Mouse (Mus musculus) urinary bladder, postnatal 14 days (tissue): ENCODE measurements around the gene Baz1b.

Source experiments
- DNase-seq: peaks from one replicate; pipeline ENCODE4 v3.0.0; 2021; ENCODE audit warnings: low spot score

Gene Baz1b

GRCm38 (mm10) chr5:135186621-135187348 is at the start of gene Baz1b:
Baz1b (plus strand) TSS chr5:135187264.
- peak; percentile 99 for DNase-seq

- no peak for DNase-seq
Measured at GRCm38 (mm10) chr5:135139881-135140280, 47.2 kb upstream of the Baz1b start.

GRCm38 (mm10) chr5:135144469-135144868 is 42.6 kb upstream of the Baz1b start:
- DNase-seq = no peak

GRCm38 (mm10) chr5:135145532-135145931 is 41.5 kb upstream of the Baz1b start:
- DNase-seq = no peak

GRCm38 (mm10) chr5:135145955-135146354 is 41.1 kb upstream of the Baz1b start:
- DNase-seq = no peak

DNA sequence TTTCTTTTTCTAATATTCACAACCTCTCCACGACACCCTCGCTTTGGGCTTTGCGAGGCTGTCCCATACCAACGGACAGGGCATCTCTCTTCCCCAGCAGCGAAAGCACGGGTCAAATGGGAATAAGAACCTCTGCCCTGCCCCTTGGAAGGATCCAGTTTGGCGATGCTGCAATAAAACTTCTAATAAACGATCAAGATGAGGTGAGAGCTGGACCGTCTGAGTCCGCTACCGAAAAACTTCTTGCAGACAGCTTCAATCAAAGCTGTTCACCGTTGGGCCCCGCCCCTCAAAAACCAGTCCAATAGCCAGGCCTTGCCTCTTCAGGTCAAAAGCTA is 38.4 kb upstream of the Baz1b start:
- DNase-seq = no peak

- peak; percentile 99 for DNase-seq
Measured at GRCm38 (mm10) chr5:135149053-135149819, 37.8 kb upstream of the Baz1b start, which contains the start of gene Tbl2. Tbl2 (plus strand) TSS chr5:135149657.

DNA sequence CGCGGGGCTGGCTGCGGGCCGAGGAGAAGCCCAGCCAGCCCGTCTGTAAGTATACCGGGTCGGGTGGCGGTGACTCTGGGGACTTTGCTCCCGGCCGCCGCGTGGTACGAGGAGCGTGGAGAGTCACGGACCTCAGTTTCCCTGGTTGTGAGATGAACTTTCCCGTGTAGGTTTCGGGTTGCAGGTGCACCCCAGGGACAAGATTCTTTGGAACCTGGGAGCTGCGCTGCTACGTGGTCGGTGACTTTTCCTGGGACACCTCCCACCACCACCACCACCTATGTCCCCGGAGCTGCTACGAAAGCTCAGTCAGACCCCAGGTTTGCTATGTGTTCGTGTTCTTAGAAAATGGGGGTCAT is 37.3 kb upstream of the Baz1b start:
- no peak for DNase-seq

- DNase-seq = no peak
Measured at GRCm38 (mm10) chr5:135156496-135156895, 30.6 kb upstream of the Baz1b start.

- peak; percentile 43 for DNase-seq
Measured at GRCm38 (mm10) chr5:135161221-135161620, 25.8 kb upstream of the Baz1b start.

- no peak for DNase-seq
Measured at GRCm38 (mm10) chr5:135161650-135162049, 25.4 kb upstream of the Baz1b start.

- no peak for DNase-seq
Measured at GRCm38 (mm10) chr5:135162361-135162760, 24.7 kb upstream of the Baz1b start.

GRCm38 (mm10) chr5:135162821-135163220 is 24.2 kb upstream of the Baz1b start:
- no peak for DNase-seq

GRCm38 (mm10) chr5:135166909-135167308 is 20.2 kb upstream of the Baz1b start:
- DNase-seq = no peak

DNA sequence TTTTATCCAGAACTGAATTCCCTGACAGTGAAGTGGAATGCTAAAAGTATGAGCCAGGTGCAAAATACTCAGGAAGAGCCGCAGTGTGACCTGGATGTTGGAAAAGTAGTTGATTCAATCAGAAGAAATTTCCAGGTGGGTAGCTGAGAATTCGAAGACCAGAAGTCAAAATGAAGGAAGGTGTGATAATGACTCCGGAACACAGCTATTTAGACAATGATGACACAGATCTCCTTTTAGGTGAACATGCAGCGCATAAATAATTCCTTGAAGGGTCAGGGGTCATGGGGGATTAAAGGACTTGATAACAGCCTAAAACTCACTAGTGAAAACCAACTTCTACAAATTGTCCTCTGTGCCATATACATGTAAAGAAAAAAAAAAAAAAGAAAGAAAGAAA is 19.6 kb upstream of the Baz1b start:
- no peak for DNase-seq

DNA sequence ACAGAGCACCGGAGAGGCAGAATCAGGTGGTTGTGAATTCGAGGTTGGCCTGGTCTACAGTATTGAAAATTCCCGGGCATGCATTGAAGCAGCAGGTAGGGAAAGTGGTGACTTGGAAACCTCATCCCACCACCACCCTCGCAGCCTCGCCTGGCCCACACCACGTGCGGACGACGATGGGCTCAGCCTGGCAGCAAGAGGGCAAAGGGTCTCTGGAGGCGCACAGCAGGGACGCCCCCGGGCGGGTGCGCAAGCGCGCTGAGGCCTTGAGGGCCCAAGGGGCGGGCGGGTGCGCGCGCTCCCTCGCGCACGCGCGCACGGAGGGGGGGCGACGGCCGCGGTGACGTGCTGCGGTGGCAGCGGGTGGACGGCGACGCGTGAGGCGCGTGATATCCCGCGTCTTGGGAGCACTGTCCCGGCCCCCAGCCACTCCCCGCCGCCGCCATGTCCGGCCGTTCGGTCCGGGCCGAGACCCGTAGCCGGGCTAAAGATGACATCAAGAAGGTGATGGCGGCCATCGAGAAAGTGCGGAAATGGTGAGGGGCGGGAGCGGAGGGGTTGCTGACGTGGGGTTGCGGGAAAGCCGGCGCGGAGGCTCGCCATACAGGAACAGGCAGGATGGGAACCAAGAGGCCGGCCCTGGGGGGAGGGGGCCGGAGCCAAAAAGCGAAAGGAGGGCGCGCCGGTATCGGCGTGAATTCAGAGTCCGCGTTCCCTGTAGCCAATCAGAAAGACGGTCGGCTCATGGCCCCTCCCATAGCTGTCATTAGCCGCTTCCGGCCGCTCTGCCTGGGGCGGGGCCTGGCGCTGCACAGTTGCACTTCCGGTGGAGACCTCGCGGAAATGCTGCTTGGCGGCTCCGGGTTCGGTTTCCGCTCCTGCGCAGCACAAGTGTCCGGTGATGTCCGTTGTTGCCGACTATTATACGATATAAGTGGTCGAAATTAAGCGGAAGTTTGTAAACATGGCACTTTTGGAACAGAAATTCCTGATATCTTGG is 18.7 kb upstream of the Baz1b start, which contains the start of gene Bcl7b:
Gene Bcl7b, plus strand, starts transcription at position 221 of the 1,000 bp plus-strand sequence.
- peak; percentile 97 for DNase-seq

DNA sequence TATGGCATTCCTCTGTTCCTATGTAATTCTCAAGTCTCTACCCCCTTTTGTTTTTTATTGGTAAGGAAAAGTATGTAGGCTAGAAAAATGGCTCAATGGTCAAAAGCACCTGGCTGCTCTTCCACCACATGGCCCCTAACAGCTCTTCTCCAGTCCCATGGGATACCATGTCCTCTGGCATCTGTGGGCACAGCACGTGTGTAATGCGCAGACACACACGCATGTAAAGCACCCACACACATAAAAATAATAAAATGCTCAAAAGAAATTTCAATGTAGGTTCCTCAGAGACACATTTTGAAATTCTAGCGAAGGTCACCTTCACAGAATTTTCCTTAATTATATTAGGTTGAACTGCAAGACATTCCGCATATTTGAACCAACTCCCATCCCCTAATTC is 17.6 kb upstream of the Baz1b start:
- no peak for DNase-seq

DNA sequence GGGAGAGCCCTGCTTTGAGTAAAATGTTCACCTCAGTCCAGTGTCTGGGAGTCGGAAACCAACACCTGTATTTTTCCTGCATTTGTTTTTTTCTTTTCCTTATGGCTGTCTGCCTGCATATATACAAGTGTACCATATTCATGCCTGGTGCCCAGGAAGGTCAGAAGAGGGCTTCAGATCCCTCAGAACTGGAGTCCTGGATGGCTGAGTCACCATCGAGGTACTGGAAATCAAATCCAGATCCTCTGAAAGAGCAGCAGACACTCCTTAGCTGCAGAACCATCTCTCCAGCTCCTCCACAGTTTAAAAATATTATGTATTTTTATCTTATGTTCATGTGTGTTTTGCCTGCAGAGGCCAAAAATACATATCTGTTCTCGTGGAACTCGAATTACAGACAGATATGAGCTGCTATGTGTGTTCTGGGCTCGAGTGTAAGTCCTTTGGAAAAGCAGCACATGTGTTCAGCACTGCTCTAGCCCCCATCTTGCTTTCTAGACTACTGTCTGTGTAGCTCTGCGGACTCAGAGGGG is 15.3 kb upstream of the Baz1b start:
- no peak for DNase-seq

- DNase-seq = no peak
Measured at GRCm38 (mm10) chr5:135172986-135173385, 14.1 kb upstream of the Baz1b start.

- no peak for DNase-seq
Measured at GRCm38 (mm10) chr5:135175086-135175485, 12.0 kb upstream of the Baz1b start.

- no peak for DNase-seq
Measured at GRCm38 (mm10) chr5:135178523-135178922, 8.5 kb upstream of the Baz1b start.

DNA sequence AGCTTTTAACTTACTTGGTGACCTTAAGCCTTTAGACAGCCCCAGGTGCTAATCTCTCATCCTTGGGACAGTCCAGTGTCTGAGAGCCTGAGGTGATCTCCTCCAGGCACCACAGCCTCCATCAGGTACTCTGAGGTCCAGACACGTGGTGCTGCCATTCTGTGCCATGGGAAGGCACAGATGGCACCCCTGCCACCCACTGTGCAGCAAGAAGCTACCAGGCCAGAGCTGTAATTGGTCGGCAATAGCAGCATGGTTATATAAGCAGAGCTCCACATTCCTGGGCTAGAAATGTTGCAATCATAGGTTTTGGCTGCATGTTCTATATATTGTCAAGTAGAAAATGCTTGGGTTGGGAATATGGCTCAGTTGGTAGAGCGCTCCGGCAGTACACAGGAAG is 8.1 kb upstream of the Baz1b start:
- DNase-seq = no peak
